Mouse (Mus musculus): ENCODE measurements at regions not wholly inside any gene's neighbourhood (a gene's known extent, or its start where the extent isn't known, plus 50 kb on each side); places are given as distances from the start of the nearest gene placed in this dataset.

- ATAC-seq = no peak
- 8% methylated on average over 15 of the region's 15 CpGs for WGBS
Measured at GRCm38 (mm10) chr2:169133855-169134254, 178.5 kb upstream of the Zfp64 start.

GRCm38 (mm10) chr2:169125476-169125875 lies 170.1 kb upstream of the Zfp64 start:
- no peaks in the 10 kb centered on the region for H3K27me3 ChIP-seq (replicated peaks; ENCODE audit: control insufficient read depth, insufficient read depth, low read length)
- WGBS = 89% methylated on average over 10 of the region's 10 CpGs
- no peaks in the 10 kb centered on the region for H3K4me1 ChIP-seq (replicated peaks; ENCODE audit: control insufficient read depth, insufficient read depth, low read length)
- H3K27ac ChIP-seq (ENCODE audit: low read depth, low read length) = no peak overlapping the region
- no peaks in the 10 kb centered on the region; the same call in none of the 2 replicates for H3K9me3 ChIP-seq (ENCODE audit: control insufficient read depth)
- no peak overlapping the region for H3K4me2 ChIP-seq (replicated peaks; ENCODE audit: low read depth)
- TF ChIP-seq CTCF (IDR thresholded peaks at IDR 0.05; ENCODE audit: low read depth) = no peak
- no peak overlapping the region for H3K9ac ChIP-seq (ENCODE audit: low read depth, low read length)
- H3K4me3 ChIP-seq (ENCODE audit: low read depth, low read length) = no peak overlapping the region
- ATAC-seq = no peak
- H3K36me3 ChIP-seq (ENCODE audit: control insufficient read depth, insufficient read depth) = no peaks in the 10 kb centered on the region

More at GRCm38 (mm10) chr2:169133855-169134254, 178.5 kb upstream of the Zfp64 start:
- TF ChIP-seq CTCF (IDR thresholded peaks at IDR 0.05; ENCODE audit: low read depth) = no peak
- Histone ChIP-seq H3K4me1 (replicated peaks; ENCODE audit: control insufficient read depth, insufficient read depth, low read length) (no peaks in the 10 kb centered on the region), H3K27me3 (replicated peaks; ENCODE audit: control insufficient read depth, insufficient read depth, low read length) (no peaks in the 10 kb centered on the region), H3K9me3 (ENCODE audit: control insufficient read depth) (no peaks in the 10 kb centered on the region; the same call in 1 of the 2 replicates), H3K4me3 (ENCODE audit: low read depth, low read length) (no peak overlapping the region), H3K27ac (ENCODE audit: low read depth, low read length) (no peak overlapping the region), H3K4me2 (replicated peaks; ENCODE audit: low read depth) (no peak overlapping the region), H3K9ac (ENCODE audit: low read depth, low read length) (no peak overlapping the region), H3K36me3 (ENCODE audit: control insufficient read depth, insufficient read depth) (no peaks in the 10 kb centered on the region)

DNA sequence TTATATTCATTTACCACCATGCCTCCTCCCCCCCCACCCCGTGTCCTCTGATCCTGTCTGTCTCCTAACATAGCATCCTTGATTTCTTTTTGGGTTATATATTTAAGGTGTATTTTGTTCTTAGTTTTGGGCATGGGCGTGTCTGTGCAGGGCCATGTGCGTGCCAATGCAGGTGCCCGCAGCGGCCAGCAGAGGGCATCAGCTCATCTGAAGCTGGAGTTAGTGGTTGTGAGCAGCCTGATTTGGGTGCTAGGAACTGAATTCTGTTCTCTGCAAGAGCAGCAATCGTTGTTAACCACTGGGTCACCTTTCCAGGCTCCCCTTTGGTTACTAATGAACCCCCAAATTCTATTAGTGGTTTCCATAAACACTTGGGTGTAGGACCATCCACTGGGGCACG lies 167.5 kb upstream of the Zfp64 start:
- no peaks in the 10 kb centered on the region; the same call in 1 of the 2 replicates for H3K9me3 ChIP-seq (ENCODE audit: control insufficient read depth)
- 89% methylated on average over 7 of the region's 7 CpGs for WGBS
- no peaks in the 10 kb centered on the region for H3K27me3 ChIP-seq (replicated peaks; ENCODE audit: control insufficient read depth, insufficient read depth, low read length)
- no peak overlapping the region for H3K27ac ChIP-seq (ENCODE audit: low read depth, low read length)
- no peaks in the 10 kb centered on the region for H3K4me1 ChIP-seq (replicated peaks; ENCODE audit: control insufficient read depth, insufficient read depth, low read length)
- H3K4me2 ChIP-seq (replicated peaks; ENCODE audit: low read depth) = no peak overlapping the region
- no peaks in the 10 kb centered on the region for H3K36me3 ChIP-seq (ENCODE audit: control insufficient read depth, insufficient read depth)
- ATAC-seq = no peak
- H3K9ac ChIP-seq (ENCODE audit: low read depth, low read length) = no peak overlapping the region
- no peak overlapping the region for H3K4me3 ChIP-seq (ENCODE audit: low read depth, low read length)
- TF ChIP-seq CTCF (IDR thresholded peaks at IDR 0.05; ENCODE audit: low read depth) = peak; percentile 30

DNA sequence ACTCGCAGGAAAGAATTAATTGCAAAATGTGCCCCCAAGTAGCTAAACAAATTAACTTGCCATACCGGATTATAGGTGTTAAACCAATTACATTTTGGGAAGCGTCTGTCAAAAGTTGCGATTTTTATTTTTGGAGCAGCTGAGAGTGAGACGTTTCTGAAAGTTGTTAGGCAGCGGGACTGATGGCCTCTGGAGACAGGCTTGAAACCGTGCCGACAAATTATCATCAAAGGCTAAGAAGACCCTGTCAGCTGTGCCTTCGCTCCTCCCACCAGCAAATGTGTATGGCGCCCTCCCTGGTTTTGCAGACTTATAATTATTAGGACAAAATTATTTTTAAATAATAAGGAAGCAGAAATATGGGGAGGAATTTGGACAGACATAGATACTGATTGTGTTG lies 161.5 kb upstream of the Zfp64 start:
- 68% methylated on average over 10 of the region's 10 CpGs for WGBS
- Histone ChIP-seq H3K9me3 (ENCODE audit: control insufficient read depth) (no peaks in the 10 kb centered on the region), H3K27me3 (replicated peaks; ENCODE audit: control insufficient read depth, insufficient read depth, low read length) (no peaks in the 10 kb centered on the region), H3K36me3 (ENCODE audit: control insufficient read depth, insufficient read depth) (no peaks in the 10 kb centered on the region), H3K9ac (ENCODE audit: low read depth, low read length) (no peak overlapping the region), H3K27ac (ENCODE audit: low read depth, low read length) (no peak overlapping the region), H3K4me2 (replicated peaks; ENCODE audit: low read depth) (no peak overlapping the region), H3K4me1 (replicated peaks; ENCODE audit: control insufficient read depth, insufficient read depth, low read length) (no peaks in the 10 kb centered on the region), H3K4me3 (ENCODE audit: low read depth, low read length) (no peak overlapping the region)
- no peak for ATAC-seq
- no peak for TF ChIP-seq CTCF (IDR thresholded peaks at IDR 0.05; ENCODE audit: low read depth)

GRCm38 (mm10) chr2:169109044-169109443 lies 153.7 kb upstream of the Zfp64 start:
- no peak overlapping the region for H3K27ac ChIP-seq (ENCODE audit: low read depth, low read length)
- H3K4me3 ChIP-seq (ENCODE audit: low read depth, low read length) = no peak overlapping the region
- ATAC-seq = no peak
- no peaks in the 10 kb centered on the region for H3K36me3 ChIP-seq (ENCODE audit: control insufficient read depth, insufficient read depth)
- no peaks in the 10 kb centered on the region for H3K4me1 ChIP-seq (replicated peaks; ENCODE audit: control insufficient read depth, insufficient read depth, low read length)
- H3K9ac ChIP-seq (ENCODE audit: low read depth, low read length) = no peak overlapping the region
- TF ChIP-seq CTCF (IDR thresholded peaks at IDR 0.05; ENCODE audit: low read depth) = peak; percentile 48
- no peak overlapping the region for H3K4me2 ChIP-seq (replicated peaks; ENCODE audit: low read depth)
- no peaks in the 10 kb centered on the region for H3K9me3 ChIP-seq (ENCODE audit: control insufficient read depth)
- 84% methylated on average over 4 of the region's 4 CpGs for WGBS
- H3K27me3 ChIP-seq (replicated peaks; ENCODE audit: control insufficient read depth, insufficient read depth, low read length) = no peaks in the 10 kb centered on the region

GRCm38 (mm10) chr2:169108037-169108436 lies 152.7 kb upstream of the Zfp64 start:
- Histone ChIP-seq H3K9me3 (ENCODE audit: control insufficient read depth) (no peaks in the 10 kb centered on the region), H3K4me2 (replicated peaks; ENCODE audit: low read depth) (no peak overlapping the region), H3K9ac (ENCODE audit: low read depth, low read length) (no peak overlapping the region), H3K4me1 (replicated peaks; ENCODE audit: control insufficient read depth, insufficient read depth, low read length) (no peaks in the 10 kb centered on the region), H3K27ac (ENCODE audit: low read depth, low read length) (no peak overlapping the region), H3K27me3 (replicated peaks; ENCODE audit: control insufficient read depth, insufficient read depth, low read length) (no peaks in the 10 kb centered on the region), H3K4me3 (ENCODE audit: low read depth, low read length) (no peak overlapping the region), H3K36me3 (ENCODE audit: control insufficient read depth, insufficient read depth) (no peaks in the 10 kb centered on the region)
- WGBS = 39% methylated on average over 10 of the region's 10 CpGs
- TF ChIP-seq CTCF (IDR thresholded peaks at IDR 0.05; ENCODE audit: low read depth) = peak; percentile 80
- ATAC-seq = no peak

All from intestine, postnatal 0 days (tissue).